Mouse (Mus musculus) G1E-ER4 (cell line): Measurements from ENCODE around the gene Cab39l. TPM values are rescaled to one million over a fixed set of nuclear protein-coding genes. Genes with fewer than 3 reads are reported as not detected.

Experiments
- GATA1 ChIP-seq: IDR thresholded peaks from one replicate; pipeline ENCODE4 v1.8.0; 2012; ENCODE audit warnings: low read length, inconsistent platforms
- polyA plus RNA-seq: library from polyadenylated mRNA; stranded (reverse); fragments of >175 nt; gene quantifications from 2 replicates; pipeline ENCODE4 v1.2.3, GENCODE M21; 2012

Gene Cab39l
- polyA plus RNA-seq, result 1.2 and 1.8 TPM in 2 replicates

DNA sequence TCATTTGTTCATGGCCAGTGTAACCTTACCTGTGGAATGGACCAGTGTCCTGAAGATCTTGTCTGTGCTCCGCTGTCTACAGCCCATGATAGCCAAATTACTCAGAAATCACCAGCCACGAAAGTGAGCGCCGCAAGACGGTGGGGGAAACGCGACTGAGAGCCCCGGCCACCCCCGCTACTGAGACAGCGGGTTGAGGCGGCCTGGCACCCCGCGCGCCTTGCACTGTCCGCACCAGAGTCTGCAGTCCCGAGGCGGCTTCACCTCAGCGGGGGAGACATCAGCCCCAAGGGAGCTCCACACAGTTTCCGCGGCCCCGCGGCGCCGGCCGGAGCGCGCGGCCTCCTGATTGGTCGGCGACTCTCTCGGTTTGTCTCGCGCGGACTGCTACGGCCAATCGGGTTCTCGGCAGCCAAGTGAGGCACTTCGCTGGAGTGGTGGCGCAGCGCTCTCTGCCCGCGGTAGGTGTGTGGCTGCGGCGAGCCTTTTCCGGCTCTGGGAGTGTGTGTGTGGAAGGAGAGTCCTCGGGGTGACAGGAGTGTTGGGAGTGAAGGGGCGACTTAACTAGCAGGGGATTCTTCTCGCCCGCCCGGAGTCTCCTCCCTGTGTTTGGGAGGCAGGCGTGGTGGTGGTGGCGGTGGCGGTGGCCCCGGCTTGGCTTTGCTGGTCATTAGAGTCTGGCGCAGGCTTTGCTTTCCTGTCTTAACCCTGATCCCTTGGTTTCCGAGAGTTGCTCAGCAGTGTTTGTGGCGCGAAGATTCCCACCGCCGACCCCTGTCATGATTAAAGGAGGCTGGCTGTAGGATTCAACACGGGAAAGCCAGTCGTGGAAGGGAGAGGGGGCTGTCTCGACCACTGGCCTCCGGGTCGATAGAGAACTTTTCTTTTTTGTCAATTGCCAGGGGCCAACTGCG, at the start of gene Cab39l, which contains the start of gene Setdb2:
Cab39l (plus strand) TSS at position 415 of the 914 bp plus-strand sequence.
Setdb2 (minus strand) TSS at position 327 of the 914 bp plus-strand sequence.
- TF ChIP-seq GATA1, result no peak

DNA sequence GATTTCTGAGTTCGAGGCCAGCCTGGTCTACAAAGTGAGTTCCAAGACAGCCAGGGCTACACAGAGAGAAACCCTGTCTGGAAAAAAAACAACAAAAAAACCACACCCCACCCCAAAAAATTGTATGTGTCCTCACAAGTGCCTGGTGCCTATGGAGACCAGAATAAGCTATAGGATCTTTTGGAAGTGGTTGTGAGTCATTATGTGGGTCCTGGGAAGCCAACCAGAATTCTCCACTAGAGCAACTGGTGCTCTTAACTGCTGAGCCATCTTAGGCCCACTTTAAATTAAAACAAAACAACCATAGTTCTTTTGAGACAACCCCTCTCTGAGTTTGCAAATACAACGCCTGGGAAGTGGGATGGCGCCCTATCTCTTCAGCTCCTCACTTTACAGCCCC, 45.5 kb upstream of the Cab39l start, which contains the start of gene Phf11c:
Phf11c (minus strand) TSS at position 101 of the 400 bp plus-strand sequence.
- no peak for TF ChIP-seq GATA1

DNA sequence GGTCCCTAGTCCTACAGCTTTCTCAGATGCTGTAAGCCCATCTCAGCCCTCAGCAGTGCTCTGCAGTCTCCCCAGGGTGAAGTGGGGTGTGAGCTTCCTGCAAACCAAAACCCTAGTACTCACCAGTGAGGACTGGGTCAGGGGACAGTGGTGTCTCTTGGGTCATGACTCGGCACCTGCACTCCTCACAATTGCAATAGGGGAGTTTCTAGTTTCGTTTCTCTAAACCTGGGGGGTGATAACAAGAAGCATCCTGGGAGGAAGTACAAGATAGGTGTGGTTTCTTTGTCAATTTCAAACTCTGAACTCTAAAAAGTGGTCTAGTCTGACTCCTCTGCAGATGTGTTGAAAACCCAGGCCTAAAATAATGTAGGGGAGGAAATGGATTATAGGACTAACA, 43.8 kb upstream of the Cab39l start:
- TF ChIP-seq GATA1, result no peak

DNA sequence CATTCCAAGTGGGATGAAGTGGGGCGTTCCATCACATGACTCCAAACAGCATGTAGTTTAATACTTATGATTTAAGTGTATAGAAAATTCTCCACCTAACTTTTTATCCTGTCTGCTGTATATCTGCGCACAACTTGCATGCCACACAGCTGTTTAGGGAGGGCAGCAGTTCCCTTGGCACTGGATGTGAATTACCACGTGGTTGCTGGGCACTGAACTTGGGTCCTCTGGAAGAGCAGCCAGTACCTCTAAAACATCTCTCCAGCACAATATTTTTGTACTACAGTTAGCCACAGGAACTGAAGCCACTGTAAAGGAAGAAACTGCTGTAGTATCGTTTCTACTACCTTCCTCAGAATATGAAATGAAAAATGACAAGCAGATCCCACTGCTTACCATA, 22.6 kb upstream of the Cab39l start:
- TF ChIP-seq GATA1, result no peak

DNA sequence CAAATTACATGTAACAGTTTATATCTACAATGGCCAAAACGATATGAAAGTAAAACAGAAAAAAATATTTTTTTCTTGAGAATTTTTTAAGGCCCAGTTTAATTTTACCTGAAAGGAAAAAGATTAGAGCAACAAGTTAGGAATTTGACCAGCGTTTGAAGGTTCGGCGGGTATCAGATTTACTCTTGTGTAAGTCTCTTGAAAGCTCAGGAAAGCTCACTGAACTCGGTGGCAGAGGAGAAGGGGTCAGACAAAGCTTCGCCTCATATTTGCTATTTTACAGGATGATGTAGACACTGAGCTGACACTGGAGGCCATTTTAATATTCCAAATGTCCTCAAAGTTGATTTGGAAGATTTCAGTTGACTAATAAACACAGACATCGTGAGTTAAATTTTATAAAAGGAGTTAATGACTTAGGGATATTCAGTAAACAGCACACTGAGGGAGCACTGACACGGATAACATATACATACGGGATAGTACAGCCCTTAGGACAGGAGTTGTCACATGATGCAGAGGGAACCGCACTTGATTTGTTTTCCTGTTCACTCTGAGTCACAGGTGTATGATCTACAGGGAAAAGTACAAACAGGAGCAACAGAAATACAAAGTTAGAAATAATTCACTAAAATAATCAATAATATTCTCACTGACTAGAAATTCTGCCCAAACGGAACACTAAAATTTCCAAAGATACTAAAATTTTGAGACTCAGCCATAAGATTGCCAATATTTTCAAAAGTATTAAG, 17.7 kb upstream of the Cab39l start:
- TF ChIP-seq GATA1, result no peak

DNA sequence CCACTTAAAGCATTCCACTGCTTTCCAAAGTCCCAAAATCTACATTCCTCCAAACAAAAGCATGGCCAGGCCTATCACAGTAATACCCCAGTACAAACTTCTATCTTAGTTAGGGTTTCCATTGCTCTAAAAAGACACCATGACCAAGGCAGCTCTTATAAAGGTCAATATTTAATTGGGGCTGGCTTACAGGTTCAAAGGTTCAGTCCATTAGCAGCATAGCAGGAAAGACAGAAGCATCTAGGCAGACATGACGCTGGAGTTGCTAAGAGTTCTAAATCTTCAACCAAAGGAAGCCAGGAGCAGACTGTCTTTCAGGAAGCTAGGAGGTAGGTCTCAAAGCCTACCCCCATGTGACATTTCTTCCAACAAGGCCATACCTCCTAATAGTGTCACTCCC, 10.2 kb upstream of the Cab39l start:
- TF ChIP-seq GATA1, result no peak

DNA sequence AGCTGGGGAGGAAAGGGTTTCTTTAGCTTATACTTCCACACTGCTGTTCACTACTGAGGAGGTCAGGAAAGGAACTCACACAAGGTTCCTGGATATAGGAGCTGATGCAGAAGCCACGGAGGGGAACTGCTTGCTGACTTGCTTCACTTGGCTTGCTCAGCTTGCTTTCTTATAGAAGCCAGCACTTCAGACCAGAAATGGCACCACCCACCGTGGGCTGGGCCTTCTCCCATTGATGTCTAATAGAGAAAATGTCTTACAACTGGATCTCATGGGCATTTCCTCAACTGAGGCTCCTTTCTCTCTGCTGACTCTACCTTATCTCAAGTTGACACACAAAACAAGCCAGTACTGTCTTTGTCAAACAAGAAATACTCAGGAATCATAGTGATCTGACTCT, 6.9 kb upstream of the Cab39l start:
- TF ChIP-seq GATA1, result no peak

DNA sequence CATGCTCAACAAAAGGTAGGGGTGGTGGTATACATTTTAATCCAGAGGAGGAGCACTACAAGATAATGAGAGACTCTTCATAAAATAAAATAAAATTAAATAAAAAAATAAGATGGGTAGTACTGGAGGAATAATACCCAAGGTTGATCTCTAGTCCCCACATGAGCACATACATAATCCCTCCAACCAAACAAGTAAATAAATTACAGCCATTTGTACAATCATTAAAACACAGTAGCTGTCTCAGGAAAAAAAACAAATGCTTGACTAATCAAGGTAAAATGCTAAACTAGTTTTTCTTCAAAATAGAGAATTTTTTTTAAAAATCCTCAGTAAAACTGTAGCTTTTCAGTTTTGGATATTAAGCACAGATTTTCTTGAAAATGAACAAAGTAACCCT, 5.6 kb upstream of the Cab39l start:
- no peak for TF ChIP-seq GATA1

DNA sequence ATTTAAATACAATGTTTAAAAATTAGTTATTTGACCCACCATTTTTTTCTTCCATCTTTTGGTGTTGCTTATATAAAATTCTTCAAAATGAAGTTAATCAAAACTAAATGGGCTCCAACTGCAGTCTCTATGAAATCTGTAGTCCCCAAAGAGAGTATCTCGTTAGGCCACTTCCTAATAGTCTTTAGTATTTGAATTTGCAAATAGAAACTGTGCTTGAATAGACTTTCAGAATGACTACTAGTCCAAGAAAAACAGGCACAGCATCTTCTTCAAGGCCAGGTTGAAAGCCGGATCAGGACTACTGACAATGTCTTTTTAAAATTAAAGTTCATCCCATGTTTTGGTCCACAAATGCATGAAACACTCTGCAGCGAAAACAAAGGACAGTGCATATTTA, 3.4 kb upstream of the Cab39l start:
- no peak for TF ChIP-seq GATA1

DNA sequence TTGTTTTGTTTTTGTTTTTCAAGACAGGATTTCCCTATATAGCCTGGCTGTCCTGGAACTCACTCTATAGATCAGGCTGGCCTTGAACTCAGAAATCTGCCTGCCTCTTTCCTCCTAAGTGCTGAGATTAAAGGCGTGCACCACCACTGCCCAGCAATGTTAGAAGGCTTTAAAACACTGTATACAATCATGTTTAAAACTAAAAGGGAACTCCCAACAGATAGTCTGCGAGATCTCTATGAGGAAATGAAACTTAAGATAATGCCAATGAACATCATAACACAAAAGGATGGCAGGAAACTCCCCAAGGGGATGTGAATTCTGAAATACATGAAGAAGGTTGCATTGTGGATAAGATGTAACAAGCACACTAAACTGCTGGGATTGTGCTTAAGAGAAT, 2.3 kb upstream of the Cab39l start:
- no peak for TF ChIP-seq GATA1

DNA sequence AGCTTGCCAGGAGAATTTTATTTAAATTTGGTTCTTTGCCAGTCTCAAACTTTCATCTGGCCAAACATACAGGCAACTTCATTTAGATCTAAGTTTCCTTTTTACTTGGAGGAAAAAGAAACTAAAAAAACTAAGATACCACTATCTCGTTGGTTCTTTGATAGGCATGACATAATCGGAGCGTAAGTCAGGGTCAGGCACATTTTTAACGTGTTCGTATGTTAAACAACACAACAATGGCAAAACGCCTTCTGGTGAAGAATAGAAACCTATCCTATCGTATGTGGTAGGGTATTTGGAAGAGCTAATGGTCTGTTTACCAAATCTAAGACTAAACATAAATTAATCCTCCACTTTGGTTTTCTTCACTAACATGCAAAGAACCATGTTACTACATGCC, 733 bp upstream of the Cab39l start:
- no peak for TF ChIP-seq GATA1

DNA sequence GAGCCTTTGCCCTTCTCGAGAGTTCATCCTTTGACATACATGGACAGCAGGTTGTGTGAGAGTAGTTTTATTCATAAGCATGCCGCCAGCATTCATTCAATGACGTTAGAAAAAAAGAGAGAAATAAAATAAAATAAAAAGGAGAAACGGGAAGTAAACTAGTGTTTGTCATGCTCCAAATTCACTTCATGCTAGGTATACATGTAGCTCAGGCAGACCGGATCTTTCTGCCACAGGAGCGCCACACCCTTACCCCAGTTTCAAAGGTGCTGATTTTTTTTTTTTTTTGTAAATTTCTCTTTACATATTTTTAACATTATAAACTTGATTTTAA, 667 bp downstream of the Cab39l start:
- TF ChIP-seq GATA1, result no peak

DNA sequence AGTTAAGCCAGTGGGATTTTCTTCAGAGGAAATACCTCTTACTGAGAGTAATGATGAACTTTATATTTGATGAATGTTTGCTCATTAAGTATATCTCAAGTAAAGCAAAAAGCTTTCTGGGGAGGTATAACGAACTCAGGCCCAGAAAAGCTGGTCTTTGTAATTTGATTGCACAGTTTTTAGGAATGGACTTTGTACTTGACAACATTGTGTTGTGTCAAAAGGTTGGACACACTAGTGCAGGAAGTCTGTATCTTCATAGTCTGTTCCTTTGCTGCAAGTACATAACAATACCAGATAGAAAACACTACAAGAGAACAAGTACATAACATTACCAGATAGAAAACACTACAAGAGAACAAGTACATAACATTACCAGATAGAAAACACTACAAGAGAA, 4.6 kb downstream of the Cab39l start:
- TF ChIP-seq GATA1, result no peak

DNA sequence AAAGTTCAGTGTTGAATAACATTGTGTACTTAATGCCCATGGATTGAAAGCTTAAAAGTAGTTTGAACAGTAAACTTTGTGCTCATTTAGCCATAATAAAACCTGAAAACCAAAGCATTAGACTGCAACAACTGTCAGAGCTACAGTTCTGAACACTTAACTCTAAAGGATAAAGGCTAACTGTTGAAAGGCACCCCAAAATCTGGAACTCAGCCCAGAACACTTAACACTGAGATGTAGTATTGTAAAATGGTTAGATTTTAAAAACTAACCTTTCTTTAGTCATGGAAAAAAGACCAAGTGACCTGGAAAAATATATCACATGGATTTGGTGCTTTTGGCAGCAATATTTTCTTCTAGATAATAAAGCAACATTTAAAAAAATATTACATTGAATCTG, 7.2 kb downstream of the Cab39l start:
- TF ChIP-seq GATA1, result no peak

DNA sequence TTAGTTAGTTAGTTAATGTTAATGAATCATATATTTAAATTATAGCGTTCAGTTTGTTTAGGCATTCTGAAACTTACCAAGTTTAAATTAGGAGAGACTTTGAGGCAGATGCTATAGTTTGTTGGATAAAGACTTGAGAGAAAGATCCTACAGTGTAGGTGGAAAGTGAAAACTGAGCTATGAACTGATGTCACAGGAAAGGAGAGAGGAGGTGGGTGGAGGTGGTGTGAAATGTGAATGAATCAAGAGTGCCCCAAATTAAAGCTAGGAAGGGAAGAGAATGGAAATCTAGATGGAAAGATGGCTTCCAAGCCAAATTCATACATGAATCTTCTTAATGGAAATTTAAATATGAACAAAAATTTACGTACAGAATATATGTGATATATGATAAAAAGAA, 25.7 kb downstream of the Cab39l start:
- no peak for TF ChIP-seq GATA1

DNA sequence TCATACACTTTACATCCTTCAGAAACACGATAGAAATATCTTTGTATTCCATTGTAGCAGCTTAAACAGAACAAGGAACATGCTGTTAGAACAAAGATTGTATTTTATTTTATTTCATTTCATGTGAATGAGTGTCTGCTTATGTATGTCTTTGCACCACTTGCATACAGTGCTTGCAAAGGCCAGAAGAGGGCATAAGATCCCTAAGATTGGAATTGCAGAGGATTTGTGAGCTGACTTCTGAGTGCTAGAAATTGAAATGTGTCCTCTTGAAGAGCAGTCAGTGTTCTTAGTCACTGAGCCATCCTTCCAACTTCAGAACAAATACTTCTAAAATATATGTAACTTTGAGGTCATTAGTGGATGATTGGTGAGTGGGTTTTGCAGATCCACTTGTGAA, 27.0 kb downstream of the Cab39l start:
- no peak for TF ChIP-seq GATA1

DNA sequence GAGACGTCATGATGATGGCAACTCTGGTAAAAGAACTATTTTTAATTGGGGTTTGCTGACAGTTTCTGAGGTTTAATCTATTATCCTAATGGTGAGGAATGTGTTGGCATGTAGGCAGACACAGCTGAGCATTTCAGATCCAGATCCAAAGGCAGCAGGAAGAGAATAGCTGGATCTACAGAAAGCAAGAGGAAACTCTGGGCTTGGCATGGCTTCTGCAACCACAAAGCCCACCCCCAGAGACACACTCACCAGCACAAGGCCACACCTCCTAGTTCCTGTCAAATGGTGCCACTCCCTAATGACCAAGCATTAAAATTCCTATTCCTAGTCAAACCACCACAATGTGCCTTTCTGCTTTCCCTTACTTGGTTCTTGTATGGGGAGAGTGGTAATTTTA, 30.0 kb downstream of the Cab39l start:
- TF ChIP-seq GATA1, result no peak
